Comparison of ENCODE assay signal across 8 mouse cellular contexts in the genomic region with DNA sequence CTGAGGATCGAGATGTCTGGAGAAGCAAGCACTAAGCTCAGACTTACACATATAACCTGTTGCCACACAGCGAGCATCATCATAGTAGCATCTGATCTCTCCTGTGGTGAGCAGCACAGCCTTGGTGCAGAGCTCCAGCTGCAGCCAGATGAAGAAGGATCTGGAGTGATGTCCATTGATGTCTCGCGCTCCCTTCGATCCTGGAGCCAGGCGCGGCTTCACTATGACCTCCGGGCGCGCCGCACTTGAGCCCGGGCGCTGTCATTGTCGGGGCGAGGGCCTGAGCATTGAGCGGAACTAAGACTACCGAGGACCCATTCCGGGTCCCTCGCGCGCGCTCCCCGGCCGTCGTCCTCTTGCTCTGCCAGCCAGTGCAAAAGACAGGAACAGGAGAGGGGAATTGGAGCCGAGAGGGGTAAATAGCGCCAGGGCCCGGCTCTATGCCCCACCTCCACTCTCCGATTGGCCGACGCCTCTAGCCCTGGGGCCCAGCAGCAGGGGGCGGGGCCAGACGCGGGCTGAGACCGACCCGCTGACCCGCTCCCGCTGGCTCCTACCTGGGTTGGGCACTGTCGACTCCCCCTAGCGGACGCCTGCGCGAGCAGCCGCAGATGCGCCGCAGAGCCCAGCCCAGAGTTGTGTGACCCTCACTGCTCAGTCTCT. TPM values are rescaled to one million over a fixed set of nuclear protein-coding genes. Genes with fewer than 3 reads are reported as not detected.
DNase-seq lines count a peak whose midpoint lies in the region; ATAC-seq and TF ChIP-seq lines count a peak whose summit lies in the region.

No protein-coding gene starts in this region.

- H3K9me3 ChIP-seq in limb, embryonic 13.5 days, result no peaks in the 10 kb centered on the region
- H3K9me3 ChIP-seq in midbrain, embryonic 15.5 days, result no peaks in the 10 kb centered on the region

- H3K4me1 ChIP-seq in embryonic fibroblast, embryonic 13.5 days (ENCODE audit: control insufficient read depth, insufficient read depth, low read length), result peaks cover 5% of the 10 kb centered on the region; the same call in 1 of the 2 replicates
- peaks cover 6% of the 10 kb centered on the region for H3K4me1 ChIP-seq in limb, embryonic 13.5 days
- peaks cover 13% of the 10 kb centered on the region; the same call in 1 of the 2 replicates for H3K4me1 ChIP-seq in midbrain, embryonic 15.5 days

- no peak overlapping the region for H3K27ac ChIP-seq in embryonic fibroblast, embryonic 13.5 days (ENCODE audit: insufficient read depth, low read length)
- H3K27ac ChIP-seq in limb, embryonic 13.5 days, result no peak overlapping the region
- peak overlapping the region; percentile 1; the same call in 1 of the 2 replicates for H3K27ac ChIP-seq in midbrain, embryonic 15.5 days

- H3K36me3 ChIP-seq in limb, embryonic 13.5 days, result no peaks in the 10 kb centered on the region
- H3K36me3 ChIP-seq in midbrain, embryonic 15.5 days (replicated peaks), result no peaks in the 10 kb centered on the region

- H3K9ac ChIP-seq in limb, embryonic 13.5 days, result peak overlapping the region; percentile 67
- peak overlapping the region; percentile 42 for H3K9ac ChIP-seq in midbrain, embryonic 15.5 days

- H3K4me2 ChIP-seq in limb, embryonic 13.5 days (replicated peaks), result peak overlapping the region; percentile 93
- peak overlapping the region; percentile 73 for H3K4me2 ChIP-seq in midbrain, embryonic 15.5 days

- peak overlapping the region; percentile 31 for H3K4me3 ChIP-seq in embryonic fibroblast, embryonic 13.5 days (ENCODE audit: insufficient read depth, low read length)
- peak overlapping the region; percentile 56 for H3K4me3 ChIP-seq in limb, embryonic 13.5 days
- peak overlapping the region; percentile 55 for H3K4me3 ChIP-seq in midbrain, embryonic 15.5 days

- peak; percentile 100 for ATAC-seq in limb, embryonic 13.5 days (ENCODE audit: low FRiP score, low read depth)
- peak; percentile 100 for ATAC-seq in midbrain, embryonic 15.5 days (replicated peaks)

- TF ChIP-seq POLR2A in embryonic fibroblast, embryonic 13.5 days (IDR thresholded peaks at IDR 0.05; ENCODE audit: low read depth, low read length), result no peak

- no peaks in the 10 kb centered on the region for H3K27me3 ChIP-seq in limb, embryonic 13.5 days
- H3K27me3 ChIP-seq in midbrain, embryonic 15.5 days (replicated peaks), result no peaks in the 10 kb centered on the region

- peak; percentile 54 for TF ChIP-seq CTCF in embryonic fibroblast, embryonic 13.5 days (IDR thresholded peaks at IDR 0.05; ENCODE audit: borderline replicate concordance, insufficient read depth, low read length)

- 1% methylated on average over 46 of the region's 46 CpGs for WGBS in limb, embryonic 13.5 days
- WGBS in midbrain, embryonic 15.5 days, result 1% methylated on average over 46 of the region's 46 CpGs

- DNase-seq in 3134 (ENCODE audit: extremely low read depth, insufficient read length, low spot score), result peak; percentile 30
- peak; percentile 94 for DNase-seq in brain, adult 2 months (ENCODE audit: low read depth, low spot score)
- DNase-seq in heart, adult 9 months (ENCODE audit: low spot score in 2 of 2), result peak; percentile 94 to 95
- DNase-seq in kidney, adult 9 months, result peak; percentile 96
- peak; percentile 91 to 93 for DNase-seq in spleen, adult 18-20 months

RNA-seq across cellular contexts. Expression of gene Gm14085, which starts 17.3 kb away (rescaled TPM):
- polyA plus RNA-seq in embryonic fibroblast, embryonic 13.5 days (2011; ENCODE audit: insufficient read length, low read depth, missing spikeins), result not detected in 2 replicates
- polyA plus RNA-seq in limb, embryonic 13.5 days (2015; fragmentation: Nextera tagmentation; extraction: Ambion mirVana), result not detected in 2 replicates
- not detected in 2 replicates for polyA plus RNA-seq in midbrain, embryonic 15.5 days (2015; fragmentation: Nextera tagmentation; extraction: Ambion mirVana)

RNA-seq across cellular contexts. Expression of gene Slc28a2, which starts 41.2 kb away (rescaled TPM):
- not detected in 2 replicates for polyA plus RNA-seq in embryonic fibroblast, embryonic 13.5 days (2011; ENCODE audit: insufficient read length, low read depth, missing spikeins)
- polyA plus RNA-seq in limb, embryonic 13.5 days (2015; fragmentation: Nextera tagmentation; extraction: Ambion mirVana), result 0.15 and 0.29 TPM in 2 replicates
- polyA plus RNA-seq in midbrain, embryonic 15.5 days (2015; fragmentation: Nextera tagmentation; extraction: Ambion mirVana), result not detected in 2 replicates

Comparison
In these comparisons a context has a peak if more than half of its experiments do, and no peak if none do; other contexts are left out.
1. DNase-seq: peak in every context shown above with its lines; median percentile 96 in kidney, adult 9 months; 94 in heart, adult 9 months; 94 in brain, adult 2 months; 92 in spleen, adult 18-20 months; 30 in 3134.